Mouse (Mus musculus) thymus, postnatal 36 days (tissue): ENCODE measurements around the gene Rbfox3.
"Not testable (repeated sequence)": the region's sequence is repeated elsewhere in the genome, so short reads cannot be mapped to it uniquely, and the experiment has no call there.

Source experiments
- DNase-seq, 2 experiments: peaks; one replicate each; pipeline ENCODE4 v3.0.0; 2022; ENCODE audit warnings: mixed read lengths in 2 of 2

Rbfox3 gene

GRCm38 (mm10) chr11:118813942-118814341 is 97.5 kb downstream of the Rbfox3 start:
- DNase-seq = no peak

GRCm38 (mm10) chr11:118811404-118811803 is 100.0 kb downstream of the Rbfox3 start:
- no peak for DNase-seq

GRCm38 (mm10) chr11:118807511-118807910 is 103.9 kb downstream of the Rbfox3 start:
- DNase-seq = no peak

- DNase-seq = no peak
These were observed 116.4 kb downstream of the Rbfox3 start for GRCm38 (mm10) chr11:118794856-118795602.

- no peak for DNase-seq
These were observed 117.8 kb downstream of the Rbfox3 start for GRCm38 (mm10) chr11:118793639-118794021.

- no peak for DNase-seq
These were observed 118.3 kb downstream of the Rbfox3 start for GRCm38 (mm10) chr11:118792916-118793638.

- no peak for DNase-seq
These were observed 119.1 kb downstream of the Rbfox3 start for GRCm38 (mm10) chr11:118792163-118792915.

- DNase-seq = no peak
These were observed 120.0 kb downstream of the Rbfox3 start for GRCm38 (mm10) chr11:118791391-118791790.

GRCm38 (mm10) chr11:118788091-118788490 is 123.3 kb downstream of the Rbfox3 start:
- no peak for DNase-seq

GRCm38 (mm10) chr11:118782677-118783076 is 128.7 kb downstream of the Rbfox3 start:
- DNase-seq = no peak

GRCm38 (mm10) chr11:118775753-118776152 is 135.6 kb downstream of the Rbfox3 start:
- peak; percentile 23 to 29 for DNase-seq

- not testable (repeated sequence) for DNase-seq
These were observed 136.6 kb downstream of the Rbfox3 start for GRCm38 (mm10) chr11:118774777-118775176.

GRCm38 (mm10) chr11:118773076-118773583 is 138.3 kb downstream of the Rbfox3 start:
- no peak for DNase-seq

- DNase-seq = no peak
These were observed 140.0 kb downstream of the Rbfox3 start for GRCm38 (mm10) chr11:118771358-118771757.

- no peak for DNase-seq
These were observed 140.6 kb downstream of the Rbfox3 start for GRCm38 (mm10) chr11:118770789-118771188.

GRCm38 (mm10) chr11:118769542-118769941 is 141.9 kb downstream of the Rbfox3 start:
- no peak for DNase-seq

- no peak for DNase-seq
These were observed 143.0 kb downstream of the Rbfox3 start for GRCm38 (mm10) chr11:118768441-118768840.

GRCm38 (mm10) chr11:118767411-118767810 is 144.0 kb downstream of the Rbfox3 start:
- DNase-seq = no peak

- no peak for DNase-seq
These were observed 151.0 kb downstream of the Rbfox3 start for GRCm38 (mm10) chr11:118760296-118760988.

GRCm38 (mm10) chr11:118759228-118759627 is 152.2 kb downstream of the Rbfox3 start:
- DNase-seq = no peak

GRCm38 (mm10) chr11:118758277-118758990 is 153.0 kb downstream of the Rbfox3 start:
- no peak for DNase-seq

- DNase-seq = no peak
These were observed 153.9 kb downstream of the Rbfox3 start for GRCm38 (mm10) chr11:118757488-118757887.
